Mouse (Mus musculus): ENCODE measurements at regions not wholly inside any gene's neighbourhood (a gene's known extent, or its start where the extent isn't known, plus 50 kb on each side); places are given as distances from the start of the nearest gene placed in this dataset.

GRCm38 (mm10) chr1:76394038-76394437, 848.0 kb downstream of the Slc4a3 start:
- DNase-seq = no peak

DNA sequence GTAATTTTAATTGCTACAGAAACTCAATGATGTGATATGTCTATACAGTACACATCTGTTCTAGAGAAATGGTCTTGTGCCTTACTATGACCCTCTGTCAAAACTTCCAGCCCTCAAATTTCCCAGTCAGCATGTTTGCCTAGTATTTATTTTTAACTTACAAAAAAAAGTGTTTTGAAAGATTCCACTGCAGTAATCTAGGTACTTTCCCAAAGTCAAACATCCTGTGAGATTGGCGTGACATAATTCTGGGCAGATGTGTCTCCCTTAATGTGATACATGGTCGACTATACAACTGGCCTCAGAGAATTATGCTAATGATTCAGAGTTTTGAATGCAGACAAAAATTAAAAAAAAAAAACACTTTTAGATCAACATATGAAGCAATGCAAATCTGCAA, 856.8 kb downstream of the Slc4a3 start:
- no peak for DNase-seq

DNA sequence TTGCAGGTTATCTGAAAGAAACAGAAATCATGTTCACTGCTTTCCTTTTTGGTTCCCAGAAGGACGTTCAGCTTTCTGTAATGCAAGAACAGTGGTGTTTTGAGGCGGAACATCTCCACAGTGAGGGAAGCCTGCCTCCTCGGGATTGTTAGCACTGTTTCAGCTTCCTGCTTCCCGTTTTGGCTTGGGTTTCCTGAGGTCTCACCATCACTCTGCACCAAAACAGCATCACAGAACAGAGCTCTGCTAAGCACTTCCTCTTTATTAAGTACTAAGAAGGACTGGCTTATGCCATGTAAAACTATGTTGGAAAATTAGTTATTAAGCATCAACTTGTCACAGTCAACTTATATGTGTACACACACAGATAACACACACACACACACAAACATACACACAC, 857.9 kb downstream of the Slc4a3 start:
- DNase-seq = no peak

DNA sequence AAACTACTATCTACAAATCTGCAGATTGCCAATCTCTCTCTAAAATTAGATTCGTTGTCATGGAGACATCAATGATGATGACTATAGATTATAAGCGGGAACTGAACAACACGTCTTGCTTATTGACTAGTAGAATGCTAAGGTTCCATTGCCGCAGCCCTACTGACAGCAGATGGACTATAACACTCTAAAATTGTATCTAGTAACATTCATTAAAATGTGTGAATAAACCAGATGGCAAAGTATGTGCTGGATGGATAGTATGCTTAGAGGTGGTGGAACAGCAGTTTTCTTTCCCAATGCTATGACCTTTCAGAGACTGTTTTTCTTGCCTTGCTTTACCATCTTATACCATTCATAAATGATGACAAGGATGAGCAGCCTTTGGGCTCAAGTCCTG, 864.7 kb downstream of the Slc4a3 start:
- DNase-seq = no peak

DNA sequence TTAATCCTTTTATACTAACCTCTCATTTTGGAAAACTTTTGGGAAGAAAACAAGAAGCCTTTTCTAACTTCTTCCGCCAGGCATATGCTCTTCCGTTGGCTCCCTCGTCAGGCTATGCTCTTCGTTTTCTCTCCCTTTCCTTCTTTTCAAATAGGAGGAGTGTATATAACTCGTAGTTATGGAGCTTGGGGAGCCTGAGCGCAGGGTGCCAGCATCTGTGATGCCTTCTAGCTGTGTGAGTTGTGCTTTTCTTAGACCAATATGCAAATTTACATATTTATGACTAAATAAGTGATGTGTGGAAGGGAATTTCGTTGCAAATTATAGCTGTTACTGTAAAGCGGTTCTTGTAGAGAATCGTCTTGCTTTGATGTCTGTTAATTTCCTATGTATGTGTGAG, 874.5 kb downstream of the Slc4a3 start:
- no peak for DNase-seq

DNA sequence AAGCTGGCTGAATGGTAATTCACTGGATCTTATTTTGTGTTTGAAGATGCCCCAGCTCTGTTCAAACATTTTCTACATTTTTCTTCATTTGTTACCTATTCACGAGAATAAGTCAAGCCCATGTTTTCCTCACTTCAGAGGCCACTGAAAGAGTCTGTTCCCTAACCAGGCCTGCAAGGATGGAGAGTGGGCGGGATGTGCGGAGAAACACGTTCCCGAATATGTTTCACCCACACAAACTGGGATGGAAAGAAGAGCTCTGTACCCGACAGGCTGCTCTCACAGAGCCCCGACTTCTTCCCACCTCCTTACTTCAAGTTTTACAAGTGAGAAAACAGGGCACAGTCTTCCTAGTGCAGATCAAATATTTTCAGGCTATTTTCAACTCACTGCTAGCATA, 881.4 kb downstream of the Slc4a3 start:
- DNase-seq = no peak

DNA sequence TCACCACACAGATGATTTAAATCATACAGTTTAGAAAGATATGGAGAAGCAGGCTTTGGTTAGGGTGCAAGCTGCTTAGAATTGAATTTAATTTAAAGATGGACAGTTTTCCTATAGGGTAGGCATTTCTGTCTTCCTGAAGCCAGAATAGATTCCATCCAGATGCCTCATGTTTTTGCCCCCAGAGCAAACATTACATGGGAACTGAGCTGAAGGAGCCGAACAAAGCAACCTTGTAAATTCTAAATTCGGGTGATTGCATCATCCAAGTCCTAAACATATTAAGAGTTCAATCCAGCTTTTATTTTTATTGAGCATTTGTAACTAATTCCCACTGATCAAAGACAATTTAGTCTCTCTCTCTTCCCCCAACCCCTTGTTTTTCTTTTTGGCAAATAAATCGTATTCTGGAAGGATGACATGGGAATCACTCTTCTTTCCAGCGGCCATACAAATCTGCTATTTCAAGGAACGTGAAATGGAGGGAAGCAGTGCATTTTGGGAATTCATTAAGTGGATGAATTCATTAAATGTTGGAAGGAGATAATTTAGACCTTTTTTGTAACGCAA, 884.1 kb downstream of the Slc4a3 start:
- no peak for DNase-seq

- DNase-seq = no peak
These were observed 887.4 kb downstream of the Slc4a3 start for GRCm38 (mm10) chr1:76433481-76433941.

DNA sequence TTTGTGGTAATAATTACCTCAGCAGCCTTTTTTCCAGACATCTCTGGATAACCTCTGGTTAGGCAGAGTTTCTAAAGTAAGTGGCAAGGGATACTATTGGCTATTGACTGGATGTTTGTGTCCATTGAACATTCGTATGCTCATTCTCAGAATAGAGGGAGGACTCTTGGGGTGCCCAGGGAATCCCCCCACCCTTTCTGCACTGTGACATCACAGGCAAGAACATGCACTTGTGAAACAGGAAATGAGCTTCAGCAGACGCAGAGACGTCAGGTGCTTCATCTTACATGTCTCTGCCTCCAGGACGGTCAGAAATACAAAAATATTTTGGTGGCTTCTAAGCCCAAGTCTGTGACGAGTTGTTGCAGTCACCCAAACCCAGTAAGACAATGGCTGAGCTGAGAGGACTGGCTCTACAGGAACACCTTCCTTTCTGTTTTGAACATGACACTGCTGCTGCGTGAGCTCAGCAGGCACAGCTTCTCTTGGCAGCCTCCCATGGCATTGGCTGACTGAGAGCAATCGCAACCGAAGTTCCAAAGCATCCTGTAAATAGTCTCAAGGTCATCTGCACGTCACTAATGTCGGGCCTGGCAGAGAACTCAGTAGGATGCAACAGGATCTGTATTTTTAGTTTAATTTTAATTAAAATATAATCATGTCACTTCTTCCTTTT, 904.6 kb downstream of the Slc4a3 start:
- no peak for DNase-seq

- DNase-seq = no peak
These were observed 907.2 kb downstream of the Slc4a3 start for GRCm38 (mm10) chr1:76453160-76453710.

GRCm38 (mm10) chr1:76466562-76466961, 920.5 kb downstream of the Slc4a3 start:
- no peak for DNase-seq

DNA sequence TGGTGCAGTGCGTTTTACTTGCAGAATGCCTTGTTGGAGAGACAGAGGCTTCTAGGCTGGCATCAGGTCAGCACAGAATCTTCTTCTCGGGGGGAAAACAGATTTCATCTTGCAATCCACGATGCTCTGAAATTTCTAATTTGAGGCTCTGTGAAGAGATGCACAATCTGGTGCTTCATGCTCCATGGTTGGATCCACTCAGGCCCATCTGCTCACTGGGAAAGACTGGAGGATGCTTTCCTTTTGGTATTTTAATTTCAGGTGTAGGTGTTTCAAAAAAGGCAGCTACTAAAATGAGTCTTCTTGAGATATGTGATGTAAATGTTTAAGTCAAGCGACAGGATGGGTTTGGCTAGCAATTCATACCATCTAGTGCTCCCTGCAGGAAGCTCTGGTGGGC, 938.1 kb downstream of the Slc4a3 start:
- no peak for DNase-seq

DNA sequence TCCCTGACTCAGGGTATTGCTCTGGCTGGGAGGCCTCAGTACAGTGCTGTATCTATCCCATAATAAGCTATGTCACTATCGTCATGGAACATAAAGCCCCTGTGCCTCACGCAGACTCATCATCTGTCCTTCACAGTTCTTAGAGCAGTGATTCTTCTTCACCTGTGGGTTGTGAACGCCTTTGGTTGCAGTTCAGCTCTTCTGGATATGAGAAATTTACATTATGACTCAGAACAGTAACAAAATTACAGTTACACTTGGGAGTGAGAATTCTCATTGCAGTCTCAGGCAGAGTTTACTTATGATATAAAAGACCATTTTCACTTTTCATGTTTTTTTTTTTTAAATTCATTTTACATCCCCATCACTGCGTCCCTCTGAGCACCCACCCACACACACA, 941.4 kb downstream of the Slc4a3 start:
- no peak for DNase-seq

- no peak for DNase-seq
These were observed 943.8 kb downstream of the Slc4a3 start for GRCm38 (mm10) chr1:76489681-76490492.

GRCm38 (mm10) chr1:76490719-76491118, 944.7 kb downstream of the Slc4a3 start:
- no peak for DNase-seq

DNA sequence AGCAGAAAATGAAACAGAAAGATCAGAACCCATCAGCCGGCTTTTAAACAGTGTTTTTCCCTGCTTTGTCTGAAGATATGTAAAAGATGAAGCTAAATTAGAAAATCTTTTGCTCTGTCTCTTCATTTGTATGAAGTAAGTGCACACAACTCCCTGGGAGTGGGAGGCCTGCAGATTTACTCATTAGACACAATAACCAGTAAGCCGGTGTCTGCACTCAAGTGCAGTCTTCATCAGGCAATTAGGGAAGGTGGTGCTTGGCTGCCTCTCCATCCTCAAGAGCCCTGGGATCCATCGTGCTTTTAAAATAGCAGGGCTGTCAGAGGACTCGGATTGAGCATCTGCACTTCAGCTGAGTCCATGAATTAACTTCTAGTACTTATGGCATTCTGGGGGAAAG, 945.1 kb downstream of the Slc4a3 start:
- DNase-seq = no peak

GRCm38 (mm10) chr1:76505150-76505549, 959.1 kb downstream of the Slc4a3 start:
- DNase-seq = no peak

DNA sequence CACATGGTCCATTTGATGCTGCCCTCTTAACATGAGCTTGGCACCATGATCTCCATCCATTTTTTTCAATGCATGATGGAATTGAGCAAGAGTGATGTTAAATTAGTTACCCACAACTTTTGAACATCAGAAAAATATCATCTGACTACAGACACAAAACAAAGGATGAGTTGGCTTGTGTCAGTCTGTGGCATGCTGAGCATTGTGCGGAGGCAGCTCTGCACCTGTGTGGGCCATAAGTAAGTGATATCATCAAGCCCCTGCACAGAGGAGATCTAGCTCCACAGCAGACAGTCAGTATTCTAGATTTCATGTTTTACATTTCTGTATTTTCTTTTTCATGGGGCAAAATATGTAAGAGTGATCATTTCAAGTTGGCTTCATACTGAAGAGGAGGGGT, 962.8 kb downstream of the Slc4a3 start:
- no peak for DNase-seq

DNA sequence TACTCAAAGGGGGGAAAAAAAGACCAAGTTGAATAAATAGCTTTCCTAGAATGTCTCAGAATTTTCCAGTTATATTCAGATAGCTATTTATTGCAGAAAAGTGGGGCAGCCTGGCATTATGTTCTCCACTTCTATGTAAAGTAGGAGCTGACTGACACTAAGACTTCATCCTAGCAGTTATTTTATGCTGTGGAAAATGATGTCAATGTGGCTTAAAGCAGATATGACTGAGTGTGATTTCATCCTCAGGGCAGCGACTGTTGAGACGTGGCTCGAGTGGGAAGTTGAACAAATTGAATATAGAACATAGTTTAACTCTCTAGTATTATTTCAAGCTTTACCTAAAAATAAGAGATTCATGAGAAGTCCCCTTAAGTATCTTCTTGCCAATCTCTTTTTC, 963.4 kb downstream of the Slc4a3 start:
- DNase-seq = no peak

GRCm38 (mm10) chr1:76512156-76512555, 966.1 kb downstream of the Slc4a3 start:
- DNase-seq = no peak

- no peak for DNase-seq
These were observed 967.4 kb downstream of the Slc4a3 start for GRCm38 (mm10) chr1:76513490-76513889.

DNA sequence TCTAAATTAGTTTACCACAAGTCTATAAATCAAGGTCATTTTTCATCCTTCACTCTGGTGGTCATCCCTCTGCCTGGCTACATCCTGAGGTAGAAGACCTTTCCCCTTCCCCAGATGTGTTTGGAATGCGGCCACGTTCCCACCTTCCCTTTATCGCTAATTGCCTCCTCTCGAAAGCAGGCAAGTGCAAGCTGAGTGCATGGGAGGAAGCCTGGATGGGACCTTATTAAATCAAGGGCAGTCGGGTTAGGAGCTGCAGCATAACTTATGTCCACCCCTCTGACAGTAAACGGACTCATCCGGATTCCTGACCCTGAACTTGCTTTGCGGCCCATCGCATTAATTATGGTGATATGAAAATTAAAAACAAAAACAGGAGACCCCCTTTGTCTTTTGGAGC, 983.5 kb downstream of the Slc4a3 start:
- no peak for DNase-seq

GRCm38 (mm10) chr1:76530342-76530741, 984.3 kb downstream of the Slc4a3 start:
- DNase-seq = no peak

- peak; percentile 36 for DNase-seq
These were observed 979.3 kb downstream of the Epha4 start for GRCm38 (mm10) chr1:76535522-76535956.

All from kidney, adult 11 months (tissue).